ENCODE assay signal across 12 mouse cellular contexts in genomic region chr3:102045071-102045470, GRCm38 (mm10). TPM values are rescaled to one million over a fixed set of nuclear protein-coding genes. Genes with fewer than 3 reads are reported as not detected.
DNase-seq lines count a peak whose midpoint lies in the region; ATAC-seq and TF ChIP-seq lines count a peak whose summit lies in the region.
"Had no signal": no experiment of that assay in that cellular context is flagged by ENCODE, and none has a peak within 500 bp of the region (broad histone marks: within the 10 kb centered on the region; RNA-seq: fewer than 3 reads in every experiment).

No protein-coding gene starts in this region.

- no peak overlapping the region for H3K9ac ChIP-seq in forebrain, postnatal 0 days
- no peak overlapping the region for H3K9ac ChIP-seq in forebrain, embryonic 12.5 days
- no peak overlapping the region for H3K9ac ChIP-seq in ES-Bruce4 (ENCODE audit: low read depth, poor library complexity, severe bottlenecking)
- H3K9ac ChIP-seq: hindbrain, embryonic 15.5 days had no signal

- ATAC-seq in forebrain, postnatal 0 days = no peak
- no peak for ATAC-seq in forebrain, embryonic 12.5 days (ENCODE audit: low FRiP score)

- no peak for DNase-seq in forebrain, postnatal 0 days
- peak in 1 of 2 experiments; percentile 23 for DNase-seq in layer of hippocampus, adult 2 months (ENCODE audit: low spot score in 2 of 2)
- DNase-seq in layer of hippocampus, postnatal 25 days (ENCODE audit: extremely low spot score in 1 of 2, low spot score in 1 of 2) = no peak
- peak; percentile 55 for DNase-seq in cerebellum, adult 9-10 months
- no peak for DNase-seq in urinary bladder, postnatal 10 days (ENCODE audit: low spot score)
- DNase-seq in thymus, postnatal 10 days (ENCODE audit: low spot score in 2 of 2) = no peak
- DNase-seq: layer of hippocampus, adult 9-11 months; thymus, postnatal 36 days had no signal

- H3K4me1 ChIP-seq in forebrain, postnatal 0 days (ENCODE audit: insufficient read depth) = no peaks in the 10 kb centered on the region
- peaks cover 3% of the 10 kb centered on the region; the same call in 1 of the 2 replicates for H3K4me1 ChIP-seq in forebrain, embryonic 12.5 days
- peaks cover 6% of the 10 kb centered on the region for H3K4me1 ChIP-seq in ES-Bruce4 (ENCODE audit: control insufficient read depth, insufficient read depth, low read length)

- no peaks in the 10 kb centered on the region for H3K27me3 ChIP-seq in forebrain, postnatal 0 days (ENCODE audit: insufficient read depth, low read length)
- H3K27me3 ChIP-seq in forebrain, embryonic 12.5 days = no peaks in the 10 kb centered on the region
- no peaks in the 10 kb centered on the region for H3K27me3 ChIP-seq in ES-Bruce4 (ENCODE audit: control insufficient read depth, insufficient read depth, low read length, poor library complexity, severe bottlenecking)
- H3K27me3 ChIP-seq: hindbrain, embryonic 15.5 days had no signal

- WGBS in forebrain, postnatal 0 days = 39% methylated on average over 3 of the region's 3 CpGs
- WGBS in forebrain, embryonic 12.5 days = 35% methylated on average over 3 of the region's 3 CpGs

- no peaks in the 10 kb centered on the region for H3K36me3 ChIP-seq in forebrain, postnatal 0 days (ENCODE audit: insufficient read depth)
- no peaks in the 10 kb centered on the region for H3K36me3 ChIP-seq in forebrain, embryonic 12.5 days (replicated peaks)
- H3K36me3 ChIP-seq in ES-Bruce4 (ENCODE audit: control insufficient read depth, insufficient read depth, low read length, poor library complexity, severe bottlenecking) = no peaks in the 10 kb centered on the region
- H3K36me3 ChIP-seq: hindbrain, embryonic 15.5 days had no signal

- H3K27ac ChIP-seq in forebrain, postnatal 0 days (ENCODE audit: low read depth, low read length) = no peak overlapping the region
- no peak overlapping the region for H3K27ac ChIP-seq in forebrain, embryonic 12.5 days
- H3K27ac ChIP-seq in layer of hippocampus, adult 2 months = no peak overlapping the region
- no peak overlapping the region for H3K27ac ChIP-seq in ES-Bruce4 (ENCODE audit: insufficient read depth, low read length)
- H3K27ac ChIP-seq: hindbrain, embryonic 15.5 days had no signal

- no peaks in the 10 kb centered on the region for H3K9me3 ChIP-seq in forebrain, postnatal 0 days (ENCODE audit: low read length)
- H3K9me3 ChIP-seq in forebrain, embryonic 12.5 days = no peaks in the 10 kb centered on the region
- H3K9me3 ChIP-seq in ES-Bruce4 (replicated peaks; ENCODE audit: control insufficient read depth, insufficient read depth, low read length, poor library complexity, severe bottlenecking) = no peaks in the 10 kb centered on the region
- H3K9me3 ChIP-seq: hindbrain, embryonic 15.5 days had no signal

- peak; percentile 54 for TF ChIP-seq CTCF in forebrain, postnatal 0 days (IDR thresholded peaks at IDR 0.05; ENCODE audit: low read depth)
- peak; percentile 72 for TF ChIP-seq CTCF in layer of hippocampus, adult 2 months (conservative IDR thresholded peaks at IDR 0.05)
- TF ChIP-seq CTCF in ES-Bruce4 (IDR thresholded peaks at IDR 0.05; ENCODE audit: low read depth, low read length) = peak; percentile 80

- no peak overlapping the region for H3K4me3 ChIP-seq in forebrain, postnatal 0 days (ENCODE audit: low read depth, low read length)
- no peak overlapping the region for H3K4me3 ChIP-seq in forebrain, embryonic 12.5 days (replicated peaks)
- H3K4me3 ChIP-seq in layer of hippocampus, adult 2 months = no peak overlapping the region
- no peak overlapping the region for H3K4me3 ChIP-seq in ES-Bruce4 (ENCODE audit: low read depth, low read length)
- H3K4me3 ChIP-seq: hindbrain, embryonic 15.5 days; myocyte had no signal

- no peak for TF ChIP-seq EP300 in ES-Bruce4 (IDR thresholded peaks at IDR 0.05; ENCODE audit: insufficient read depth, low read depth, low read length)

- no peak overlapping the region for H3K4me2 ChIP-seq in forebrain, postnatal 0 days (ENCODE audit: low read depth)
- H3K4me2 ChIP-seq in forebrain, embryonic 12.5 days = no peak overlapping the region
- H3K4me2 ChIP-seq: hindbrain, embryonic 15.5 days had no signal

- TF ChIP-seq POLR2A in ES-Bruce4 (IDR thresholded peaks at IDR 0.05; ENCODE audit: insufficient read depth, low read length) = no peak

RNA-seq across cellular contexts. Expression of gene Nhlh2, which starts 35.2 kb away (rescaled TPM):
- total RNA-seq in forebrain, postnatal 0 days (2014; rRNA removed) = 8.6 and 19.0 TPM in 2 replicates
- 7.0 and 14.6 TPM in 2 replicates for polyA plus RNA-seq in forebrain, postnatal 0 days (2015; fragmentation: Nextera tagmentation; extraction: Ambion mirVana)
- polyA plus RNA-seq in forebrain, embryonic 12.5 days (2016; fragmentation: Nextera tagmentation; extraction: Ambion mirVana) = 56.4 and 59.5 TPM in 2 replicates
- 1 to 10 TPM; 1.3 to 1.8 TPM for total RNA-seq in layer of hippocampus, adult 2 months (2021)
- total RNA-seq in layer of hippocampus, postnatal 25 days (2021) = 1 to 10 TPM; 1.7 to 2.1 TPM
- polyA plus RNA-seq in ES-Bruce4 (2011; ENCODE audit: insufficient read depth, insufficient read length, low read depth, missing spikeins) = not detected in 2 replicates

RNA-seq across cellular contexts. Expression of gene Casq2, which starts 41.1 kb away (rescaled TPM):
- total RNA-seq in forebrain, postnatal 0 days (2014; rRNA removed) = 2.3 and 5.3 TPM in 2 replicates
- 0.59 and 1.1 TPM in 2 replicates for polyA plus RNA-seq in forebrain, postnatal 0 days (2015; fragmentation: Nextera tagmentation; extraction: Ambion mirVana)
- 0.08 and 0.41 TPM in 2 replicates for polyA plus RNA-seq in forebrain, embryonic 12.5 days (2016; fragmentation: Nextera tagmentation; extraction: Ambion mirVana)
- total RNA-seq in layer of hippocampus, adult 2 months (2021) = under 1 TPM; 0.79 to 0.81 TPM
- total RNA-seq in layer of hippocampus, postnatal 25 days (2021) = 1 to 10 TPM in 1 of 2 experiments, under 1 TPM in 1; 0.91 to 1.3 TPM
- polyA plus RNA-seq in ES-Bruce4 (2011; ENCODE audit: insufficient read depth, insufficient read length, low read depth, missing spikeins) = not detected in 2 replicates
